Mouse (Mus musculus) testis, postnatal 14 days (tissue): ENCODE measurements around the gene Snx1.

ENCODE experiments used
- DNase-seq: peaks from one replicate; pipeline ENCODE4 v3.0.0; 2021; ENCODE audit warnings: low spot score

Snx1 gene

GRCm38 (mm10) chr9:66043241-66043640 lies 83.1 kb downstream of the Snx1 start:
- no peak for DNase-seq

DNA sequence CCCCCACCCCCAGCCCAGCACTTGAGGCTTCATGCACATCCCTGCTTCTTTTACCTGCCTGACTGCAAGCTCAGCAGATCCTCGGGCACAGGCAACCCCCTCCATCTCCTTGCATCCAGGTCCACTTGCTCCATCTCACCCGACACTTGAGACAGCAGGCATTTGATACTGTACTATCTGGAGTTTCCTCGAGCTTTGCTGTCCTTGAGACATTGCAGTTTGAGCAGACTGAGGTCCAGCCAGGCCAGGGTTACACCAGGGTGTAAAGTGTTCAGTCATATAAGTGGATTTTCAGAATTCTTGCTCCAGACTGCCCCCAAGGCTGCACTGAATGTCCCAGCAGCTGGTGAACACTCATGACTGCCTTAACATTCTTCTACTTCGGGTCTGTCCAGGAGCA lies 84.1 kb downstream of the Snx1 start:
- no peak for DNase-seq

GRCm38 (mm10) chr9:66040801-66041200 lies 85.6 kb downstream of the Snx1 start:
- no peak for DNase-seq

DNA sequence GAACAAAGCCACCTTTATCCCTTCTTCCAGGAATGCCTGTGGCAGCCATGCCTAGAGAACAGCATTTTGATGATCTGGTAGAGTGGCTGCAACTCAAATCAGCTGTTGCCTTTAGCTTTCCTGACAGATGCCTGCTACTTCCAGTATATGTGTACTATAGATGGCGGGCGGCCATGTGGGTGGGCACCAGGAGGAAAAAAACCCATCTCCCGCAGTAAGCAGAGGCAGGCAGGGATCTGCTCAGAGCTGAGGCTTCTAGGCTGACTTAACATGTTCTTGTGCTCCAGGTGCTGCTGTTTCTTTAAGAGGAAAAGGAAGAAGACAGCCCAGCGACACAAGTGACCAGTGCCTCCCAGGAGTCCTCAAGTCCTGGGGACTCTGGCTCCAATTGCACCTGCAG lies 87.1 kb downstream of the Snx1 start:
- no peak for DNase-seq

DNA sequence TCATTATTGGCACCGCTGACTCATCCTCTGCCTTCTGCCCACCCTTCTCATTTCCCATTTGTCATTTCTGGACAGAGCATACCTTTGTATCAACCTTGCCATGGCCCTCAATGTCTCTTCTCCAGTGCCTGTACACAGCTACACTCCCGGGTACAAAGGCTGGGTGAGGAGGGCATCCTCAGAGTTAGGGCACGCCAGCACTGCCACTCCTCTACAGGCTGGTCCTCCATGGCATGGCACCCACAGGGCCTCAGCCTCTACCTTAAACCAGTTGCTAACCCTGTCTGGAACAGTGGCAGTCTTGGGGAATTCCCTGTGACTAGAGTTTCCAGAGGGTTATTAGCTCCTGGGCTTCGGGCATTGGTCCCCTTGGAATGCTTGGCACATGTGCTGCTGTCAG lies 87.8 kb downstream of the Snx1 start:
- DNase-seq = no peak
